Mouse (Mus musculus): ENCODE data around the gene Cwc27. TPM values are rescaled to one million over a fixed set of nuclear protein-coding genes. Genes with fewer than 3 reads are reported as not detected.

The Cwc27 gene
- polyA plus RNA-seq, 1 experiment = 5.4 TPM

GRCm38 (mm10) chr13:104759381-104759780 is 57.6 kb downstream of the Cwc27 start:
- no peak overlapping the region for H3K4me3 ChIP-seq
- H3ac ChIP-seq (ENCODE audit: control insufficient read depth, insufficient read length) = no peak overlapping the region
- H3K79me2 ChIP-seq (ENCODE audit: control insufficient read depth, insufficient read depth) = no peaks in the 10 kb centered on the region
- H3K4me2 ChIP-seq (ENCODE audit: low read depth) = no peak overlapping the region
- H3K36me3 ChIP-seq (ENCODE audit: control insufficient read depth, insufficient read depth) = no peaks in the 10 kb centered on the region
- TF ChIP-seq MAX (IDR thresholded peaks at IDR 0.05; ENCODE audit: low read depth) = no peak
- TF ChIP-seq TCF12 (IDR thresholded peaks at IDR 0.05; ENCODE audit: insufficient read depth, poor library complexity, severe bottlenecking) = no peak
- no peak for TF ChIP-seq MYOG (IDR thresholded peaks at IDR 0.05; ENCODE audit: control insufficient read depth in 1 of 3, insufficient read depth in 1 of 3, insufficient read length in 2 of 3, low read depth in 2 of 3)
- no peak for TF ChIP-seq TCF3 (IDR thresholded peaks at IDR 0.05; ENCODE audit: insufficient read length, low read depth)
- no peak for TF ChIP-seq SRF (IDR thresholded peaks at IDR 0.05; ENCODE audit: control insufficient read depth, insufficient read length, low read depth)
- no peak for TF ChIP-seq MYOD1 (IDR thresholded peaks at IDR 0.05; ENCODE audit: control insufficient read depth in 1 of 3, insufficient read length in 2 of 3, low read depth in 2 of 3)
- no peak for TF ChIP-seq POLR2A (IDR thresholded peaks at IDR 0.05; ENCODE audit: insufficient read length, low read depth)
- no peak for TF ChIP-seq REST (IDR thresholded peaks at IDR 0.05; ENCODE audit: insufficient read depth, insufficient read length)
- TF ChIP-seq E2F4 (IDR thresholded peaks at IDR 0.05; ENCODE audit: insufficient read depth) = no peak
- TF ChIP-seq POLR2AphosphoS2 (IDR thresholded peaks at IDR 0.05; ENCODE audit: insufficient read length, low read depth) = no peak
- no peak for TF ChIP-seq USF1 (IDR thresholded peaks at IDR 0.05; ENCODE audit: low read depth)
- TF ChIP-seq CEBPB (IDR thresholded peaks at IDR 0.05; ENCODE audit: insufficient read depth, poor library complexity, severe bottlenecking) = no peak
- H3K27me3 ChIP-seq (ENCODE audit: control insufficient read depth, insufficient read depth, insufficient read length) = no peaks in the 10 kb centered on the region

- H3K4me3 ChIP-seq = no peak overlapping the region
- no peak overlapping the region for H3K4me2 ChIP-seq (ENCODE audit: low read depth)
- TF ChIP-seq SRF (IDR thresholded peaks at IDR 0.05; ENCODE audit: control insufficient read depth, insufficient read length, low read depth) (no peak), E2F4 (IDR thresholded peaks at IDR 0.05; ENCODE audit: insufficient read depth) (no peak), REST (IDR thresholded peaks at IDR 0.05; ENCODE audit: insufficient read depth, insufficient read length) (no peak), MYOD1 (IDR thresholded peaks at IDR 0.05; ENCODE audit: control insufficient read depth in 1 of 3, insufficient read length in 2 of 3, low read depth in 2 of 3) (no peak)
- no peak overlapping the region for H3ac ChIP-seq (ENCODE audit: control insufficient read depth, insufficient read length)
- no peaks in the 10 kb centered on the region for H3K36me3 ChIP-seq (ENCODE audit: control insufficient read depth, insufficient read depth)
- no peaks in the 10 kb centered on the region for H3K79me2 ChIP-seq (ENCODE audit: control insufficient read depth, insufficient read depth)
- no peaks in the 10 kb centered on the region for H3K27me3 ChIP-seq (ENCODE audit: control insufficient read depth, insufficient read depth, insufficient read length)
Measured at GRCm38 (mm10) chr13:104747032-104747431, 69.9 kb downstream of the Cwc27 start.

GRCm38 (mm10) chr13:104742866-104743265 is 74.1 kb downstream of the Cwc27 start:
- Histone ChIP-seq H3K4me2 (ENCODE audit: low read depth) (no peak overlapping the region), H3K4me3 (no peak overlapping the region)
- no peak for TF ChIP-seq CEBPB (IDR thresholded peaks at IDR 0.05; ENCODE audit: insufficient read depth, poor library complexity, severe bottlenecking)
- no peak for TF ChIP-seq REST (IDR thresholded peaks at IDR 0.05; ENCODE audit: insufficient read depth, insufficient read length)
- TF ChIP-seq E2F4 (IDR thresholded peaks at IDR 0.05; ENCODE audit: insufficient read depth) = no peak
- no peak for TF ChIP-seq POLR2A (IDR thresholded peaks at IDR 0.05; ENCODE audit: insufficient read length, low read depth)
- no peak for TF ChIP-seq MYOG (IDR thresholded peaks at IDR 0.05; ENCODE audit: control insufficient read depth in 1 of 3, insufficient read depth in 1 of 3, insufficient read length in 2 of 3, low read depth in 2 of 3)
- TF ChIP-seq SRF (IDR thresholded peaks at IDR 0.05; ENCODE audit: control insufficient read depth, insufficient read length, low read depth) = no peak

GRCm38 (mm10) chr13:104729261-104730046 is 87.5 kb downstream of the Cwc27 start:
- TF ChIP-seq E2F4 (IDR thresholded peaks at IDR 0.05; ENCODE audit: insufficient read depth) (no peak), USF1 (IDR thresholded peaks at IDR 0.05; ENCODE audit: low read depth) (no peak), TCF12 (IDR thresholded peaks at IDR 0.05; ENCODE audit: insufficient read depth, poor library complexity, severe bottlenecking) (no peak), REST (IDR thresholded peaks at IDR 0.05; ENCODE audit: insufficient read depth, insufficient read length) (no peak), MYOD1 (IDR thresholded peaks at IDR 0.05; ENCODE audit: control insufficient read depth in 1 of 3, insufficient read length in 2 of 3, low read depth in 2 of 3) (no peak), CEBPB (IDR thresholded peaks at IDR 0.05; ENCODE audit: insufficient read depth, poor library complexity, severe bottlenecking) (no peak), POLR2AphosphoS2 (IDR thresholded peaks at IDR 0.05; ENCODE audit: insufficient read length, low read depth) (no peak), POLR2A (IDR thresholded peaks at IDR 0.05; ENCODE audit: insufficient read length, low read depth) (no peak), MAX (IDR thresholded peaks at IDR 0.05; ENCODE audit: low read depth) (no peak), TCF3 (IDR thresholded peaks at IDR 0.05; ENCODE audit: insufficient read length, low read depth) (no peak), MYOG (IDR thresholded peaks at IDR 0.05; ENCODE audit: control insufficient read depth in 1 of 3, insufficient read depth in 1 of 3, insufficient read length in 2 of 3, low read depth in 2 of 3) (no peak), SRF (IDR thresholded peaks at IDR 0.05; ENCODE audit: control insufficient read depth, insufficient read length, low read depth) (no peak)
- no peaks in the 10 kb centered on the region for H3K36me3 ChIP-seq (ENCODE audit: control insufficient read depth, insufficient read depth)

More at GRCm38 (mm10) chr13:104742866-104743265, 74.1 kb downstream of the Cwc27 start:
- H3ac ChIP-seq (ENCODE audit: control insufficient read depth, insufficient read length) = no peak overlapping the region
- no peaks in the 10 kb centered on the region for H3K27me3 ChIP-seq (ENCODE audit: control insufficient read depth, insufficient read depth, insufficient read length)
- H3K79me2 ChIP-seq (ENCODE audit: control insufficient read depth, insufficient read depth) = no peaks in the 10 kb centered on the region
- no peaks in the 10 kb centered on the region for H3K36me3 ChIP-seq (ENCODE audit: control insufficient read depth, insufficient read depth)

GRCm38 (mm10) chr13:104727681-104728080 is 89.3 kb downstream of the Cwc27 start:
- Histone ChIP-seq H3K36me3 (ENCODE audit: control insufficient read depth, insufficient read depth) (no peaks in the 10 kb centered on the region), H3K4me3 (no peak overlapping the region), H3K4me2 (ENCODE audit: low read depth) (no peak overlapping the region), H3K27me3 (ENCODE audit: control insufficient read depth, insufficient read depth, insufficient read length) (no peaks in the 10 kb centered on the region), H3ac (ENCODE audit: control insufficient read depth, insufficient read length) (no peak overlapping the region), H3K79me2 (ENCODE audit: control insufficient read depth, insufficient read depth) (no peaks in the 10 kb centered on the region)
- TF ChIP-seq MAX (IDR thresholded peaks at IDR 0.05; ENCODE audit: low read depth) (no peak), REST (IDR thresholded peaks at IDR 0.05; ENCODE audit: insufficient read depth, insufficient read length) (no peak), TCF3 (IDR thresholded peaks at IDR 0.05; ENCODE audit: insufficient read length, low read depth) (no peak), MYOD1 (IDR thresholded peaks at IDR 0.05; ENCODE audit: control insufficient read depth in 1 of 3, insufficient read length in 2 of 3, low read depth in 2 of 3) (no peak), E2F4 (IDR thresholded peaks at IDR 0.05; ENCODE audit: insufficient read depth) (no peak), POLR2AphosphoS2 (IDR thresholded peaks at IDR 0.05; ENCODE audit: insufficient read length, low read depth) (no peak), CEBPB (IDR thresholded peaks at IDR 0.05; ENCODE audit: insufficient read depth, poor library complexity, severe bottlenecking) (no peak), USF1 (IDR thresholded peaks at IDR 0.05; ENCODE audit: low read depth) (no peak), MYOG (IDR thresholded peaks at IDR 0.05; ENCODE audit: control insufficient read depth in 1 of 3, insufficient read depth in 1 of 3, insufficient read length in 2 of 3, low read depth in 2 of 3) (no peak), POLR2A (IDR thresholded peaks at IDR 0.05; ENCODE audit: insufficient read length, low read depth) (no peak), SRF (IDR thresholded peaks at IDR 0.05; ENCODE audit: control insufficient read depth, insufficient read length, low read depth) (no peak)

More at GRCm38 (mm10) chr13:104729261-104730046, 87.5 kb downstream of the Cwc27 start:
- H3K27me3 ChIP-seq (ENCODE audit: control insufficient read depth, insufficient read depth, insufficient read length) = no peaks in the 10 kb centered on the region
- H3K4me2 ChIP-seq (ENCODE audit: low read depth) = no peak overlapping the region
- no peaks in the 10 kb centered on the region for H3K79me2 ChIP-seq (ENCODE audit: control insufficient read depth, insufficient read depth)
- H3ac ChIP-seq (ENCODE audit: control insufficient read depth, insufficient read length) = no peak overlapping the region
- H3K4me3 ChIP-seq = no peak overlapping the region
